Mouse (Mus musculus): ENCODE data around the gene Syncrip. TPM values are rescaled to one million over a fixed set of nuclear protein-coding genes. Genes with fewer than 3 reads are reported as not detected.

Syncrip gene
- polyA plus RNA-seq, 1 experiment from 2014 or later: 151 TPM

- H3K27ac ChIP-seq (ENCODE audit: low read depth): peak overlapping the region; percentile 92
- ATAC-seq (ENCODE audit: insufficient read depth): no peak
- DNase-seq: no peak
- 0 out of 2 replicates have a peak, but pooled peaks cover under 1% of the 10 kb centered on the region for H3K36me3 ChIP-seq (ENCODE audit: insufficient read depth)
- H3K27me3 ChIP-seq (ENCODE audit: insufficient read depth, low read length): no peaks in the 10 kb centered on the region
- no peaks in the 10 kb centered on the region for H3K9me3 ChIP-seq (ENCODE audit: low read depth, low read length)
- no peaks in the 10 kb centered on the region for H3K4me1 ChIP-seq (ENCODE audit: insufficient read depth)
- H3K9ac ChIP-seq: peak overlapping the region; percentile 82
- no peak for TF ChIP-seq CTCF (IDR thresholded peaks at IDR 0.05; ENCODE audit: low read depth)
- peak overlapping the region; percentile 84 for H3K4me2 ChIP-seq
- WGBS: 0% methylated on average over 17 of the region's 17 CpGs
- peak overlapping the region; percentile 73 for H3K4me3 ChIP-seq (ENCODE audit: low read depth, low read length)
Observed at GRCm38 (mm10) chr9:88439238-88439600, 43.2 kb downstream of the Syncrip start.

GRCm38 (mm10) chr9:88438555-88439237, 43.7 kb downstream of the Syncrip start, which contains the start of gene Snx14:
Gene Snx14, minus strand, starts transcription at chr9:88438958.
- peak within 1 kb of the TSS; percentile 84 for H3K4me2 ChIP-seq
- no peaks in the 10 kb centered on the region for H3K4me1 ChIP-seq (ENCODE audit: insufficient read depth)
- H3K9ac ChIP-seq: peak within 1 kb of the TSS; percentile 82
- WGBS: under 1% methylated on average over 61 of the region's 62 CpGs
- H3K27me3 ChIP-seq (ENCODE audit: insufficient read depth, low read length): no peaks in the 10 kb centered on the region
- no peaks in the 10 kb centered on the region for H3K36me3 ChIP-seq (ENCODE audit: insufficient read depth)
- ATAC-seq (ENCODE audit: insufficient read depth) (peak; percentile 98), DNase-seq (peak; percentile 97)
- H3K27ac ChIP-seq (ENCODE audit: low read depth): peak within 1 kb of the TSS; percentile 92
- peak within 1 kb of the TSS; percentile 73 for H3K4me3 ChIP-seq (ENCODE audit: low read depth, low read length)
- H3K9me3 ChIP-seq (ENCODE audit: low read depth, low read length): no peaks in the 10 kb centered on the region
- no peak for TF ChIP-seq CTCF (IDR thresholded peaks at IDR 0.05; ENCODE audit: low read depth)

- peak; percentile 4; the same call in 1 of the 2 replicates for ATAC-seq (ENCODE audit: insufficient read depth)
- peak; percentile 20 for DNase-seq
- H3K36me3 ChIP-seq (ENCODE audit: insufficient read depth): no peaks in the 10 kb centered on the region
- no peaks in the 10 kb centered on the region for H3K27me3 ChIP-seq (ENCODE audit: insufficient read depth, low read length)
- H3K9ac ChIP-seq: peak overlapping the region; percentile 82
- H3K9me3 ChIP-seq (ENCODE audit: low read depth, low read length): no peaks in the 10 kb centered on the region
- H3K4me2 ChIP-seq: peak overlapping the region; percentile 84
- H3K4me3 ChIP-seq (ENCODE audit: low read depth, low read length): peak overlapping the region; percentile 73
- no peak for TF ChIP-seq CTCF (IDR thresholded peaks at IDR 0.05; ENCODE audit: low read depth)
- peak overlapping the region; percentile 92 for H3K27ac ChIP-seq (ENCODE audit: low read depth)
- H3K4me1 ChIP-seq (ENCODE audit: insufficient read depth): no peaks in the 10 kb centered on the region
- 1% methylated on average over 15 of the region's 15 CpGs for WGBS
Observed at GRCm38 (mm10) chr9:88438237-88438554, 44.2 kb downstream of the Syncrip start.

GRCm38 (mm10) chr9:88437342-88438236, 44.8 kb downstream of the Syncrip start:
- DNase-seq (no peak), ATAC-seq (ENCODE audit: insufficient read depth) (no peak)
- Histone ChIP-seq H3K36me3 (ENCODE audit: insufficient read depth) (no peaks in the 10 kb centered on the region), H3K9ac (peak overlapping the region; percentile 82), H3K4me2 (peak overlapping the region; percentile 84), H3K27ac (ENCODE audit: low read depth) (peak overlapping the region; percentile 92; the same call in 1 of the 2 replicates), H3K4me3 (ENCODE audit: low read depth, low read length) (peak overlapping the region; percentile 73), H3K4me1 (ENCODE audit: insufficient read depth) (no peaks in the 10 kb centered on the region), H3K9me3 (ENCODE audit: low read depth, low read length) (no peaks in the 10 kb centered on the region), H3K27me3 (ENCODE audit: insufficient read depth, low read length) (no peaks in the 10 kb centered on the region)
- TF ChIP-seq CTCF (IDR thresholded peaks at IDR 0.05; ENCODE audit: low read depth): no peak
- WGBS: 45% methylated on average over 10 of the region's 10 CpGs

GRCm38 (mm10) chr9:88424356-88424755, 58.0 kb downstream of the Syncrip start:
- TF ChIP-seq CTCF (IDR thresholded peaks at IDR 0.05; ENCODE audit: low read depth): no peak
- Histone ChIP-seq H3K4me1 (ENCODE audit: insufficient read depth) (no peaks in the 10 kb centered on the region), H3K4me3 (ENCODE audit: low read depth, low read length) (no peak overlapping the region), H3K27ac (ENCODE audit: low read depth) (no peak overlapping the region), H3K27me3 (ENCODE audit: insufficient read depth, low read length) (no peaks in the 10 kb centered on the region), H3K9me3 (ENCODE audit: low read depth, low read length) (no peaks in the 10 kb centered on the region), H3K36me3 (ENCODE audit: insufficient read depth) (0 out of 2 replicates have a peak, but pooled peaks cover 9% of the 10 kb centered on the region), H3K9ac (no peak overlapping the region), H3K4me2 (no peak overlapping the region)
- WGBS: 80% methylated on average over 2 of the region's 2 CpGs
- no peak for DNase-seq
- no peak for ATAC-seq (ENCODE audit: insufficient read depth)

- no peak for DNase-seq
- no peak overlapping the region for H3K4me2 ChIP-seq
- no peak for ATAC-seq (ENCODE audit: insufficient read depth)
- no peaks in the 10 kb centered on the region for H3K4me1 ChIP-seq (ENCODE audit: insufficient read depth)
- no peak overlapping the region for H3K4me3 ChIP-seq (ENCODE audit: low read depth, low read length)
- no peaks in the 10 kb centered on the region for H3K9me3 ChIP-seq (ENCODE audit: low read depth, low read length)
- no peak overlapping the region for H3K9ac ChIP-seq
- H3K36me3 ChIP-seq (ENCODE audit: insufficient read depth): peaks cover 15% of the 10 kb centered on the region; the same call in 1 of the 2 replicates
- no peaks in the 10 kb centered on the region for H3K27me3 ChIP-seq (ENCODE audit: insufficient read depth, low read length)
- H3K27ac ChIP-seq (ENCODE audit: low read depth): no peak overlapping the region
- 94% methylated on average over 4 of the region's 4 CpGs for WGBS
- 0 out of 2 replicates have a peak, but pooled peaks have one; percentile 8 for TF ChIP-seq CTCF (IDR thresholded peaks at IDR 0.05; ENCODE audit: low read depth)
Observed at GRCm38 (mm10) chr9:88422428-88422827, 59.9 kb downstream of the Syncrip start.

GRCm38 (mm10) chr9:88416752-88417151, 65.6 kb downstream of the Syncrip start:
- Histone ChIP-seq H3K9me3 (ENCODE audit: low read depth, low read length) (no peaks in the 10 kb centered on the region), H3K27me3 (ENCODE audit: insufficient read depth, low read length) (no peaks in the 10 kb centered on the region), H3K9ac (no peak overlapping the region), H3K4me1 (ENCODE audit: insufficient read depth) (no peaks in the 10 kb centered on the region), H3K27ac (ENCODE audit: low read depth) (0 out of 2 replicates have a peak overlapping the region, but pooled peaks have one; percentile 48), H3K4me3 (ENCODE audit: low read depth, low read length) (no peak overlapping the region), H3K4me2 (no peak overlapping the region), H3K36me3 (ENCODE audit: insufficient read depth) (peaks cover 11% of the 10 kb centered on the region; the same call in 1 of the 2 replicates)
- peak; percentile 71; the same call in 1 of the 2 replicates for ATAC-seq (ENCODE audit: insufficient read depth)
- no peak for TF ChIP-seq CTCF (IDR thresholded peaks at IDR 0.05; ENCODE audit: low read depth)
- WGBS: 56% methylated on average over 1 of the region's 1 CpGs
- peak; percentile 27 for DNase-seq

Measured in lung, embryonic 14.5 days (tissue).